Mouse (Mus musculus) spleen, postnatal 4 days (tissue): ENCODE measurements around the gene Sema4a.
"Not testable (repeated sequence)": the region's sequence is repeated elsewhere in the genome, so short reads cannot be mapped to it uniquely, and the experiment has no call there.

Experiments used
- DNase-seq, 2 experiments: peaks; one replicate each; pipeline ENCODE4 v3.0.0; 2022; ENCODE audit warnings: low spot score in 2 of 2

Sema4a gene

GRCm38 (mm10) chr3:88436395-88437201 is 24.4 kb downstream of the Sema4a start:
- DNase-seq: peak; percentile 50 to 80

DNA sequence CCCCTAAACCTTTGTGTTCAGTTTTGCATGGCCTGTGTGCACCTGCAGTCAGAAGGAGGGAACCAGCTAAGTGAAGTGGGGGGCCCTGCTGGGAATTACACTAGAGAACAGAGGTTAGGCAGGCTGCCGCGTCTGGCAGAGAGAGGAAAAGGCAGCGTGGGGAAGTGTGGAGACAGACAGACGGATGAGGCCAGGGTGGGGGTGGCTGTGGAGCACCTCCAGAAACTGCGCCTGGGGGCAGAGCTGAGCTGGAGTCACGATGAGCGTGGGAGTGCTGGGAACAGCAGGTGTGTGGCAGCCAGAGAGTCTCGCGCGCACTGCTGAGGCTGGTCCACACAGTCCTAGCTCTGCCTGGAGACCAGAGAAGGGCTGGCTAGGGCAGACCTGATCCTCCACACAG is 25.5 kb downstream of the Sema4a start:
- no peak for DNase-seq

- not testable (repeated sequence) for DNase-seq
Measured at GRCm38 (mm10) chr3:88428639-88429038, 32.3 kb downstream of the Sema4a start.

- DNase-seq: no peak
Measured at GRCm38 (mm10) chr3:88427342-88427905, 33.6 kb downstream of the Sema4a start.

- DNase-seq: no peak
Measured at GRCm38 (mm10) chr3:88425708-88426420, 35.1 kb downstream of the Sema4a start.

GRCm38 (mm10) chr3:88425330-88425689 is 35.7 kb downstream of the Sema4a start:
- DNase-seq: no peak

DNA sequence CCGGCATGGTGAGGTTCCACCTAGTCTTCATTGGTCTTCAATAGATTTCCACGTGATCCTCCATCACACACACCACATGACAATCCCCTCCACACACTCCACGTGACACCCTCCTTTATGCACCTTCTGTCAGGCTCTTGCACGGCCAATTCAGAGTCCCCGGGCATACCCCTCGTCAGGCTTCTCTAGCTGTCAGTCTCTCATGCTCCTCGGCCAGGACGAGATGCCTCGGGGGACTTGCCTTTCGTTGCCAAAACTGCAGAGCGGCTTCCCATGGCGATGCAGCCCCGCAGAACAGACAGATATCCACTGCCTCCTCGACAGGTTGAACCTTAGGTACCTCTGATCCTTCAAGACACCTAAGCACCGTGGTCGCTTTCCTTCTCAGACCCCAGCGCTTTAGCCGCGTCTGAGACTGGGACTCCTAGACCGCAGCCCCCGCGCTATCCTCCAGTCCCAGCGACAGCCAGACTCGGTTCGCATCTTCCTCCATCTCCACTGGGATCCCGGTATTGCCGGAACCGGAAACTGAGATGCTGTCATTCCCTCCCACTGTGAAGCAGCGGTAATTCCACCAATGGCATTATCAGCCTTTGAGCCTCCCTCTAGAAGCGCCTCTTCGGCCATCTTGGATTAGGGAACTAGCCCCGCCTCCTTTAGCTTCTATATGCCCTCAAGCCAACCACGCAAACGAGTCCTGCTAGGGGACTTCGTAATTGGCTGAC is 36.2 kb downstream of the Sema4a start, which contains the start of gene Slc25a44:
Slc25a44 (minus strand) TSS at position 535 of the 725 bp plus-strand sequence.
- peak; percentile 93 for DNase-seq

GRCm38 (mm10) chr3:88422020-88422720 is 38.8 kb downstream of the Sema4a start:
- peak; percentile 62 to 74 for DNase-seq

DNA sequence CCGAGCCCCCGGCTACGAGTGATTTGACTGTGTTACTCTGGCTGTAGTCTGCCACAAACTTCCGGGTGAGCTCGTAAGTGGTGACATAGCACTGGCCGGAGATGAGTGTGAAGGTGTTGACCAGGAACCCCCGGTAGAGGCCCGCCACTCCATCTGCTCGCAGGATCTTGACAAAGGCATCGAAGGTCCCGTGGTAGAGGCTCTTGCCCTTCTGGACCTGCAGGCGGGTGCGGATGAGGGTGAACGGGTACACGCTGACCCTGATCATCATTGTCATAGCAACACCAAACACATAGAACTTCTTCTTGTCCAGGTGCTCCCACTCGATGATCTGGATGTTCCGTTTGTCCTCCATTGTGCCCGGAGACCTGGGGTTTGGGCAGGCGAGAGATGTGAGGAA is 40.2 kb downstream of the Sema4a start:
- DNase-seq: no peak

DNA sequence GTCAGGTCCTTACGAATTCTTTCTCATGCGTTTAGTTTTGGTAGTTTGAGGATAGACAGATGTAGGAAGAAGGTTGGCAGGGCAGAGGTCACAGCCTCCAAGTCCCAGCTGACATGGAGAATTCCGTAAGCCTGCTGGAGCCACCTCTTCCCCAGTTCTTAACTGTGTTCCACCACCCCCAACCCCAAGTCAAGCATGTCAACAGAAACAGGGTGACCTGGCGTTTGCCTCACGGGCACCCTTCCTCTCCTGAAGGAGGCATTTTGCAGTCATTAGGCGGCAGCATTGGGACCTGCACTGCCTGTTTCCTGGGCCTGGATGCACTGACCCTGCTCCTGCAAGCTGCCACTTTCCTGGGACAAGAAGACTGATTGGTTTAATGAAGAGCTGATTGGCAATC is 43.0 kb downstream of the Sema4a start:
- no peak for DNase-seq

- DNase-seq: no peak
Measured at GRCm38 (mm10) chr3:88415668-88416067, 45.3 kb downstream of the Sema4a start.

GRCm38 (mm10) chr3:88412636-88413035 is 48.3 kb downstream of the Sema4a start:
- no peak for DNase-seq

GRCm38 (mm10) chr3:88411681-88412080 is 49.3 kb downstream of the Sema4a start:
- peak; percentile 72 to 80 for DNase-seq

DNA sequence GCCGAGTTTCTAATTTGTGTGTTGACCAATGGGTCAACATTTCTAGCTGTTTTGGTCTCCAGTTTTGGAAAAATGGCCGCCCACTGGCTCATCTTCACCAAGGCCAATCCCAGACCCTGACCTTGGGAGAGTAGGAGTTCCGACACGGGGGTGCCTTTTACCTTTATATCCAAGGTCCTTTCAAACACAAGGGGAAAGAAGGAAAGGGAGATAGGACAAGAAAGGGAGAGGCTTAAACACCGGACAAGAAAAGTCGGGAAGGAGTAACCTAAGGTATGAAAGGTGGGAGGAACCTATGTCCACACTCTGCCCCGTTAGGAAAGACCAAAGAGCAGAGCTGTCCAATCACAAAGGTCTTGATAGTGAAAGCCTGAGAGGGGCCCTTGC is 50.3 kb downstream of the Sema4a start:
- DNase-seq: peak in 1 of 2 experiments; percentile 72

GRCm38 (mm10) chr3:88409741-88410644 is 51.0 kb downstream of the Sema4a start, which contains the start of gene Pmf1:
Pmf1 (minus strand) TSS chr3:88410331.
- DNase-seq: peak; percentile 93 to 95

GRCm38 (mm10) chr3:88408953-88409352 is 52.0 kb downstream of the Sema4a start:
- DNase-seq: peak in 1 of 2 experiments; percentile 61

DNA sequence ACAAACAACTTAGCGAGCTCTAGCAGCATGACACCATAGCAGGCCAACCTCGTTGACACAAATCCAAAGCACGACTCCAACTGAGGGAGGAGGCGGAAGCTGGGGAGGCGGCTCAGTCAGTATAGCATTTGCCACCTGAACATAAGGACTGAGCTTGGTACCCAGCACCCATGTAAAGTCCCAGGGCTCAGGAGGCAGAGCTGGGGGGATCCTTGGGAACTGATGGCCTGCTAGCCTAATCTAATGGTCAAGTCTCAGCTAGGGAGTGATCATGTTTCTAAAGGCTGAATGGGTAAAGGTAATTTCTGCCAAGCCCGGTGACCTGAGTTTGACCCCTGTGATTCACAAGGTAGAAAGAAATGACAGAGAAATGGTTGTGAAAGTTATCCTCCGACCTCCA is 53.5 kb downstream of the Sema4a start:
- DNase-seq: peak in 1 of 2 experiments; percentile 59

DNA sequence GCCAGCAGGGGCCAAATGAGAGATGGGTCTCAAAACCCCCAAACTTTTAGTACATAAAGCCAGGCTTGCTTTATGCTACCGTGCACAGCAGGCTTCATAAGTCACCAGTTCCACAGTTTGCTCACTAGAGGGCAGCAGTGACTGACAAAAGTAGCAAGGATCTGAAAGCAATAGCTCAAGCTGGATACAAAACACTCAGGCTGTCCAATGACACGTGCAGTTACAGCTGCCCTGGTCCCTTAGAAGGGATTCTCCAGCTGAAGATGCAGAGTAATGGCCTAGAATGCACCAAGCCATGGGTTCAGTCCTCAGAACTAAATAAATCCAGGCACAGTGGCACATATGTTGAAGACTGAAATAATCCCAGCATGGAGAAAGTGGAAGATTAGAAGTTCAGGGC is 53.9 kb downstream of the Sema4a start:
- DNase-seq: peak; percentile 70 to 78

- DNase-seq: no peak
Measured at GRCm38 (mm10) chr3:88403522-88404230, 57.3 kb downstream of the Sema4a start.

DNA sequence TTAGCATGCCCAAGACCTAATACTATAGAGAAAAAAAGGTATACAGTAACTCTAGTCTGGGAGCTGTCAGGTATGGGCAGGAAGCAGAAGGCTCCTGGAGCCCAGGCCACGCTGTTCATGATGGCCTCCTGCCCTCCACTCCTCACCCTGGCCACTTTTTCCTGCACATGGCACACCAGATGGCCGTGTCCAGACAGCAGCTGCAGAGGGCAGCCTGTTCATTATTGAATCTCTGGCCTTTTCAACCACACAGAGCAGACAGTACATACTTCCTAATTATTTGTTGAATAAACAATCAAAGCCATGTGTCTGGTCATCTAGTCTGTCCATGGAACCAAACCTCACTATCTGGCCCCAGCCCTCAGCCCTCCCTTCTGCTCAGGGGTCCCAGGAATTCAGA is 62.3 kb downstream of the Sema4a start:
- DNase-seq: no peak
